Mouse (Mus musculus): ENCODE results near the gene Zfp748.

Zfp748 gene

DNA sequence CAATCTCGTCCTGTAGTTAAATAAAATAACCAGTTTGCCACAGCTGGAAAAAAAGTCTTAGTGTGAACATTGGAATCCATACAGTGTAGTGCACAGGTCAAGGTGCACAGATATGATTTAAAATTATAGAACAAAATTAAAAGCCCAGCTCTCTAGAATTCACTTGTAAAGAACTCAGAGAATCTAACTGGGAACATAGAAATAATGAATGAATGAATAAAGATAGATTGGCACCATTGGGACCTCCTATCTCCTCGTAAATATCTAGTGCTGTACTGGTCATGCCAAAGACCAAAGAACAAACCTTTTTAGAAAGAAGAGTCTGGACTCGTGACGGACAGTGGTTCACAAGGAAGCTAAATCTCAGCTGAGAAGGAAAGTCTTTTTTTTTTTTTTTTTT lies at the start of gene Zfp748:
Gene Zfp748 (minus strand): TSS at position 101 of the 400 bp plus-strand sequence.
- no peak for DNase-seq (ENCODE audit: low spot score in 2 of 2)

- DNase-seq (ENCODE audit: low spot score in 2 of 2), result no peak
These were observed 19.1 kb upstream of the Zfp748 start for GRCm38 (mm10) chr13:67572591-67573189.

GRCm38 (mm10) chr13:67552505-67553346 lies 904 bp downstream of the Zfp748 start:
- peak; percentile 56 to 69 for DNase-seq (ENCODE audit: low spot score in 2 of 2)

DNA sequence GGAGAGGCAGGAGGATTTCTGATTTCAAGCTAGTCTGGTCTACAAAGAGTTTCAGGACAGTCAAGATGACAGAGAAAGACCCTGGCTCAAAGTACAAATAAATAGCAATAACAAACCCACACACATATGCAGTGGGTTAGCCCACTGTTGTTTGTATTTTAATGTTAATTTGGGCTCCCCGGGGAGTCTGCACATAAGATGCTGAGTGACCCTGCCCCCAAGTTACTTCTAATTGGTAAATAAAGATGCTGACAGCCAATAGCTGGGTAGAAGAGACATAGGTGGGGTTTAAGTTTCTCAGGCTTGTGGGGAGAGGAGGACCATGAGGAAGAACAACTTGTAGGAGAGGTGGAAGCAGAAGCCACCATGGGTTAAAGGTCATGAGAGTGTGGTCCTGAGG lies 7.7 kb downstream of the Zfp748 start:
- DNase-seq (ENCODE audit: low spot score in 2 of 2), result no peak

DNA sequence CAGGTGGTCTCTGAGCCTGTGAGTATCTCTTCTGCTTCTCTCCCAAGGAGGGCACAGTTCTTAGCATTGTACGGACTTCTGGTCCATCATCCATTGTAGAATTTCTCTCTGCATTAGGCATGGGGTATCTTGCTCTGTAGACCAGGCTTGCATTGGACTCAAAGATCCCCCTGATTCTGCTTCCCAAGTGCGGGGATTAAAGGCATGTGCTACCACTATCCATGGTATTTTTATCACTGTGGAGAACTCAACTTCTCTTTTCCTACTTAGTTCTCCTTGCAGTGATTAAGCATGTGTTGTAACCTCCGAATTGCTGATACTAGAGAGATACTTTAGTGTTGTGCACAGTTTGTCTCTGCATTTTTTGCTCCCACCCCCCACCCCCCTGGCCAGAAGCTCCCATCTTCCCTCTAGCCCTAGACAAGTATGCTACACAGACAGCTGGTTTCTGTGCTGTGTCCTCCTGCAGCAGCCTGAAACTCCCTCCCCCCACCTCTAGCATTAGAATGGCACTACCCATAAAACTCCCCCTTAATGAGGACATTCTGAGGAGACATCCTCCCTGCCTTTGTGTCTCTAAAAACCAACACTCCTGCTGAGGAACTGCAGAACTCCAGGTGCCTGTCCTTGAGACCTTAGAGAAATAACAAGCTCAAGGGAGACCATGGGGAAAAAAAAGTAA lies 26.4 kb downstream of the Zfp748 start:
- DNase-seq (ENCODE audit: low spot score in 2 of 2), result no peak

DNA sequence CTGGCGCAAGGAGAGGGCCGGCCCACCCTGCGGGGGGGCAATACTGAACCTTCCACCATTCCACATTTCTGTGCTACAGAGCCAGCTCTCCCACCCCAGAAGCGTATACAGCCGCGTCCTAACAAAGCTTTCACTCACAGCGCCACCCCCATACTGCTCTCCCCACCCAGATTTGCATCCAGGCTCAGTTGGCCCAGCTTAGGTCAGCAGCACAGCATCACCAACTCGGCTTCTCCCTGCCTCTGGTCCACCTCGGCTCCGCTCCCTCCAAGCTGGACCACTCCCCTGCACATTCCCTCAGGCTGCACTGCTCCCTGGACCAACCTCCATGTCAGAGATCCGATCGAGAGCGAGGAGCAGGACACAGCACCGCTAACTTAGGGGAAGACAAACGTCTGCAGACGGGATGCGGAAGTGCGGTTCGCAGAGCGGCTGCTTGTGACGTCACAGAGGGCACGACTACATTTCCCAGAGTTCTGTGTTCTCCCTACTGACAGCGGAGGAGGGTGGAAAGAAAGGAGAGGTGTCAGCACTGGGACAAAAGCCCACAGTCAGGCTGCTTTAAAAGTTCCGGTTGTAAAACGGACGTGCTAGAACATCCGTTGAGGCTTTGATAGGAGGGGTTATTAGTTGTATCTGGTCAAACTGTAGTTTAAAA lies 27.7 kb downstream of the Zfp748 start, which contains the start of the genes Gm26965 and Zfp87:
Gene Gm26965 (minus strand): TSS at position 399 of the 658 bp plus-strand sequence.
Gene Zfp87 (minus strand): TSS at position 425 of the 658 bp plus-strand sequence.
- DNase-seq (ENCODE audit: low spot score in 2 of 2), result peak; percentile 68 to 87

GRCm38 (mm10) chr13:67500908-67501307 lies 52.7 kb downstream of the Zfp748 start:
- no peak for DNase-seq (ENCODE audit: low spot score in 2 of 2)

DNA sequence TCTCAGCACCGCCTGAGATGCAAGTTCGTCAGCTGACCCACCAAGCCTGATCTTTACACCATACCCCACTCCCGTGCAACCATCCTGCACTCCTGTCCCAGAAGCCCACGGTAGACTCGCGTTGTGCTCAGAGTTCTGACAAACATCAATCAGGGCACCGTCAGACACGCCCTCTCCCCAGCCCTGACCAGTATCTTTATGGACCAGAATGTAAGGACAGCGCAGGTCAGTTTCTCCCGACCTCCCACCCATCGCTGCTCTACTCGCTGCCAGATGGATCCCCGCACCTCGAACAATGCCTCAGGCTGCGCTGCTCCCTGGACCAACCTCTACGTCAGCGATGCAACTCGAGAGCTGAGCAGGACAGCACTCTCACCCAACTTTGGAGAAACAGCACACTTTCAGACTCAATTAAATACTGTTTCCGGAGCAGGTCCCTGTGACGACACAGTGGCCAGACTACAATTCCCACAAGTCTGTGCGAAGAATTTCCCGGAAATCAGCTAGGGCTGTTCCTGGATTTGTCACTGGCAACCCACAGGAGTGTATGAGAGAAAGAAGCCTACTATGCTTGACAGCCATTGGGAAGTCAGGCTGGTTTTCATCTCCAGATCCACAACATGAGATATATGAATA lies 53.4 kb downstream of the Zfp748 start, which contains the start of gene Zfp58:
Gene Zfp58 (minus strand): TSS at position 472 of the 636 bp plus-strand sequence.
- DNase-seq (ENCODE audit: low spot score in 2 of 2), result peak; percentile 44 to 67

DNA sequence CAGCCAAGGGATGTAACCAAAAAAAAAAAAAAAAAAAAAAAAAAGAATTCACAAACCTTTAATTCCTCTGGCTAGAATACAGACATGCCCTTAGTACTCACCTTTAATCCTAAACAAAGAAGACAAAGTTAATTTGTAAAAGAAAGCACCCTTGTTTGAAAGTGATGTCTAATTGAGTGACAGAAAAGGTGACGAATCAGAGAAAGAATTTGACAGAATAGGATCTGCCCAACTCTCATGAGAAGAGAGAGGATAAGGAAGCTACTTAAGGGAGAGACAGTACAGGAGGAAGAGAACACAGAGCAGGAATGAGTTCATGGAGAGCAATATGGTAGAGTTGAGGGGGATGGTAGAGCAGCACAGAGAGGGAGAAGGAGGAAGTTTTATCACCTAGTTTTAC lies 58.0 kb downstream of the Zfp748 start:
- DNase-seq (ENCODE audit: low spot score in 2 of 2), result no peak
